Mouse (Mus musculus) left cerebral cortex, adult 9 months (tissue): ENCODE data around the gene Pcsk2.

Experiments used
- DNase-seq, 2 experiments: peaks; one replicate each; pipeline ENCODE4 v3.0.0; 2022; ENCODE audit warnings: low spot score in 2 of 2

Pcsk2 gene

GRCm38 (mm10) chr2:143837291-143837701 lies 291.3 kb downstream of the Pcsk2 start:
- peak in 1 of 2 experiments; percentile 85 for DNase-seq

- DNase-seq = no peak
Measured at GRCm38 (mm10) chr2:143838698-143839097, 292.7 kb downstream of the Pcsk2 start.

- DNase-seq = no peak
Measured at GRCm38 (mm10) chr2:143839458-143839857, 293.5 kb downstream of the Pcsk2 start.

- no peak for DNase-seq
Measured at GRCm38 (mm10) chr2:143840895-143841294, 294.9 kb downstream of the Pcsk2 start.

GRCm38 (mm10) chr2:143841536-143841935 lies 295.6 kb downstream of the Pcsk2 start:
- no peak for DNase-seq

GRCm38 (mm10) chr2:143844779-143845178 lies 298.8 kb downstream of the Pcsk2 start:
- no peak for DNase-seq

- no peak for DNase-seq
Measured at GRCm38 (mm10) chr2:143846799-143847198, 300.8 kb downstream of the Pcsk2 start.

GRCm38 (mm10) chr2:143847291-143847690 lies 301.3 kb downstream of the Pcsk2 start:
- no peak for DNase-seq

GRCm38 (mm10) chr2:143851354-143852221 lies 305.6 kb downstream of the Pcsk2 start:
- peak in 1 of 2 experiments; percentile 12 for DNase-seq

GRCm38 (mm10) chr2:143852295-143853275 lies 306.6 kb downstream of the Pcsk2 start:
- no peak for DNase-seq

- no peak for DNase-seq
Measured at GRCm38 (mm10) chr2:143853447-143853846, 307.5 kb downstream of the Pcsk2 start.

- DNase-seq = no peak
Measured at GRCm38 (mm10) chr2:143859166-143859565, 313.2 kb downstream of the Pcsk2 start.

GRCm38 (mm10) chr2:143862484-143863231 lies 316.7 kb downstream of the Pcsk2 start, which contains the start of gene Bfsp1:
Bfsp1 (minus strand) TSS chr2:143863173.
- DNase-seq = no peak

- DNase-seq = no peak
Measured at GRCm38 (mm10) chr2:143864600-143864999, 318.6 kb downstream of the Pcsk2 start.
